Mouse (Mus musculus) erythroblast, adult 5-6 weeks (primary cell): ENCODE results near the gene Spata17. TPM values are rescaled to one million over a fixed set of nuclear protein-coding genes. Genes with fewer than 3 reads are reported as not detected.

Experiments used
- ATAC-seq: replicated peaks from 2 replicates; pipeline ENCODE4 v1.8.0; 2016; ENCODE audit warnings: moderate number of reproducible peaks, mild to moderate bottlenecking, moderate TSS enrichment, inconsistent platforms; ENCODE audit not compliant: poor library complexity, low FRiP score, severe bottlenecking
- total RNA-seq, 2 experiments: library from RNA; stranded (forward) in 1 of 2; stranded (reverse) in 1 of 2; fragments of 150-400 nt in 1 of 2; fragments of 200-764, 138-1000 nt in 1 of 2; gene quantifications; 2 replicates each; pipeline versions ENCODE4 v1.2.3 to v1.2.4; 2015 to 2017; ENCODE audit warnings: low replicate concordance in 2 of 2

The Spata17 gene
- total RNA-seq, 2 experiments from 2014 or later, result not detected

- ATAC-seq, result no peak
Observed at GRCm38 (mm10) chr1:187098285-187098684, 117.0 kb downstream of the Spata17 start.

- no peak for ATAC-seq
Observed at GRCm38 (mm10) chr1:187092546-187092945, 122.7 kb downstream of the Spata17 start.

GRCm38 (mm10) chr1:187088660-187089395 lies 126.4 kb downstream of the Spata17 start:
- no peak for ATAC-seq

GRCm38 (mm10) chr1:187086027-187086426 lies 129.2 kb downstream of the Spata17 start:
- ATAC-seq, result no peak

- no peak for ATAC-seq
Observed at GRCm38 (mm10) chr1:187077352-187077751, 137.9 kb downstream of the Spata17 start.

- ATAC-seq, result no peak
Observed at GRCm38 (mm10) chr1:187077043-187077334, 138.3 kb downstream of the Spata17 start.

GRCm38 (mm10) chr1:187076198-187077042 lies 138.8 kb downstream of the Spata17 start:
- ATAC-seq, result no peak

- no peak for ATAC-seq
Observed at GRCm38 (mm10) chr1:187059874-187060273, 155.4 kb downstream of the Spata17 start.

GRCm38 (mm10) chr1:187054333-187054732 lies 160.9 kb downstream of the Spata17 start:
- no peak for ATAC-seq

- ATAC-seq, result no peak
Observed at GRCm38 (mm10) chr1:187053862-187054261, 161.4 kb downstream of the Spata17 start.

- no peak for ATAC-seq
Observed at GRCm38 (mm10) chr1:187052532-187052931, 162.7 kb downstream of the Spata17 start.

GRCm38 (mm10) chr1:187051296-187051695 lies 164.0 kb downstream of the Spata17 start:
- no peak for ATAC-seq

- ATAC-seq, result no peak
Observed at GRCm38 (mm10) chr1:187048681-187049288, 166.5 kb downstream of the Spata17 start.

GRCm38 (mm10) chr1:187044726-187045125 lies 170.5 kb downstream of the Spata17 start:
- no peak for ATAC-seq

GRCm38 (mm10) chr1:187039801-187040200 lies 175.5 kb downstream of the Spata17 start:
- ATAC-seq, result no peak

GRCm38 (mm10) chr1:187035785-187036184 lies 179.5 kb downstream of the Spata17 start:
- no peak for ATAC-seq

GRCm38 (mm10) chr1:187031796-187032195 lies 183.5 kb downstream of the Spata17 start:
- no peak for ATAC-seq

GRCm38 (mm10) chr1:187028841-187029240 lies 186.4 kb downstream of the Spata17 start:
- ATAC-seq, result no peak

- no peak for ATAC-seq
Observed at GRCm38 (mm10) chr1:187020011-187020410, 195.3 kb downstream of the Spata17 start.

- no peak for ATAC-seq
Observed at GRCm38 (mm10) chr1:187016116-187016515, 199.1 kb downstream of the Spata17 start.

GRCm38 (mm10) chr1:187015673-187016072 lies 199.6 kb downstream of the Spata17 start:
- ATAC-seq, result no peak
